Mouse (Mus musculus) frontal cortex, postnatal 25 days (tissue): ENCODE results near the gene Clec2g.

ENCODE experiments used
- DNase-seq, 2 experiments: peaks; one replicate each; pipeline ENCODE4 v3.0.0; 2022; ENCODE audit warnings: low spot score in 2 of 2

Clec2g gene

GRCm38 (mm10) chr6:129013762-129014276 is 79.6 kb downstream of the Clec2g start:
- no peak for DNase-seq

GRCm38 (mm10) chr6:129014399-129014798 is 80.2 kb downstream of the Clec2g start:
- no peak for DNase-seq

- no peak for DNase-seq
Measured at GRCm38 (mm10) chr6:129027451-129028248, 93.5 kb downstream of the Clec2g start.

- DNase-seq = no peak
Measured at GRCm38 (mm10) chr6:129030175-129030824, 96.1 kb downstream of the Clec2g start.

- no peak for DNase-seq
Measured at GRCm38 (mm10) chr6:129030964-129031363, 96.8 kb downstream of the Clec2g start.

GRCm38 (mm10) chr6:129033397-129033796 is 99.2 kb downstream of the Clec2g start:
- DNase-seq = no peak
